Mouse (Mus musculus) forebrain, embryonic 12.5 days (tissue): ENCODE measurements around the gene Acoxl. TPM values are rescaled to one million over a fixed set of nuclear protein-coding genes. Genes with fewer than 3 reads are reported as not detected.

Source experiments
- ATAC-seq: fragments of 200-750 bp; cut with Nextera tagmentation; 2 replicates; pipeline ENCODE4 v1.8.0; 2017; ENCODE audit warnings: moderate TSS enrichment; ENCODE audit not compliant: low FRiP score
- H3K27ac ChIP-seq: fragments of 300-500 bp; sonication (generic); 2 replicates; pipeline ENCODE4 v1.5.1; 2016; ENCODE audit warnings: mild to moderate bottlenecking
- H3K27me3 ChIP-seq: fragments of 300-500 bp; sonication (generic); 2 replicates; pipeline ENCODE4 v1.6.1; 2016; ENCODE audit warnings: mild to moderate bottlenecking
- H3K36me3 ChIP-seq: fragments of 300-500 bp; sonication (generic); replicated peaks from 2 replicates; pipeline ENCODE4 v1.6.1; 2016; ENCODE audit warnings: mild to moderate bottlenecking
- H3K4me1 ChIP-seq: fragments of 300-500 bp; sonication (generic); 2 replicates; pipeline ENCODE4 v1.6.1; 2016
- H3K4me2 ChIP-seq: fragments of 300-500 bp; sonication (generic); 2 replicates; pipeline ENCODE4 v1.6.1; 2016; ENCODE audit warnings: mild to moderate bottlenecking, moderate library complexity
- H3K4me3 ChIP-seq: fragments of 300-500 bp; sonication (generic); replicated peaks from 2 replicates; pipeline ENCODE4 v1.5.1; 2016; ENCODE audit warnings: mild to moderate bottlenecking
- H3K9ac ChIP-seq: fragments of 300-500 bp; sonication (generic); 2 replicates; pipeline ENCODE4 v1.6.1; 2016; ENCODE audit warnings: mild to moderate bottlenecking
- H3K9me3 ChIP-seq: fragments of 300-500 bp; sonication (generic); 2 replicates; pipeline ENCODE4 v1.6.1; 2016
- WGBS: fragments of 180-500 bp; shearing (Covaris S2); methylation state at CpG from one replicate; pipeline ENCODE4 v1.1.7; 2016; 5-methylcytosine and 5-hydroxymethylcytosine counted together
- polyA plus RNA-seq: library from polyadenylated mRNA; unstranded; fragments of >200 nt; fragmentation: Nextera tagmentation; extraction: Ambion mirVana; gene quantifications from 2 replicates; pipeline ENCODE4 v1.2.1, GENCODE M21; 2016

The Acoxl gene
- polyA plus RNA-seq, 1 experiment from 2014 or later, result 0.11 TPM

DNA sequence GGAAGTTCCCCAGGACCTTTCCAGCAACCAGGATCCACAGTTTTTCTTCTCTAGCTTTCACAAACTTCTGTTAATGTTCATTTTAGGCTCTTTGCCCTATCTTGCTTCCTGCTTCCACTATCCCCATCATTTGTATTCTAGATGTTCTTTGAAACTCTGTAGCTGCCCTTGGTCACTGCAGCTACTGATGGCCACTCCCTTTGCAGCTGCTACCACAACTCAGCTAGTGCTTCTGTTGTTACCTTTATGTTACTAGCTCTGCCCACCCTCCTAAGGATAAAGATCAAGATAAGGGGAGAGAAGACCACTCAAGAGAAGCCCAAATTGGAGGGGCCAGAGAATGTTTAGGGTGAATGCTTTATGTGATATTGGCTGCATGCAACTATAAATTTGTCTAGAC lies 7.3 kb downstream of the Acoxl start:
- H3K4me3 ChIP-seq, result no peak overlapping the region
- no peak overlapping the region for H3K4me2 ChIP-seq
- H3K9ac ChIP-seq, result no peak overlapping the region
- H3K27me3 ChIP-seq, result 0 out of 2 replicates have a peak, but pooled peaks cover under 1% of the 10 kb centered on the region
- H3K27ac ChIP-seq, result no peak overlapping the region
- H3K4me1 ChIP-seq, result no peaks in the 10 kb centered on the region
- no peak for ATAC-seq
- no peaks in the 10 kb centered on the region for H3K9me3 ChIP-seq
- no peaks in the 10 kb centered on the region for H3K36me3 ChIP-seq

DNA sequence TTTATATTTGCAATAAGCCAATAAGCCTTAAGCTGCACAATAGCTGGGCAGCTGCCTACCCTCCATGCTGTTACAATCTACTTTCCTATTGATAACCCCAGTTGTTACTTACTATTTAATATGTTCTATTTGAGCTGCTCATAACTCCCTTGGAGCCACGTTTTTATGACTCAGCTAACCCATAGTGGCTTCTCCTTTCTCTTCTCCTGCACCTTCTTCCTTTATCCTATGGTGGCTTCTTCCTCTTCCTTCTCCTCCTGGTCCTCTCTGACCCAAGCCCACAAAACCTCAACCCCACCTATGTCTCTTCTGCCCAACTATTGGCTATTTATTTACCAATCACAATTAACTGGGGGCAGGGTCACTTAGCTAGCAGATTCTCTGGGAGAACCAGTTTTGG lies 7.9 kb downstream of the Acoxl start:
- no peak overlapping the region for H3K9ac ChIP-seq
- 33% methylated on average over 1 of the region's 1 CpGs for WGBS
- H3K4me2 ChIP-seq, result no peak overlapping the region
- no peaks in the 10 kb centered on the region for H3K27me3 ChIP-seq
- H3K4me1 ChIP-seq, result no peaks in the 10 kb centered on the region
- no peak overlapping the region for H3K4me3 ChIP-seq
- H3K27ac ChIP-seq, result no peak overlapping the region
- ATAC-seq, result no peak
- no peaks in the 10 kb centered on the region for H3K9me3 ChIP-seq
- H3K36me3 ChIP-seq, result no peaks in the 10 kb centered on the region

DNA sequence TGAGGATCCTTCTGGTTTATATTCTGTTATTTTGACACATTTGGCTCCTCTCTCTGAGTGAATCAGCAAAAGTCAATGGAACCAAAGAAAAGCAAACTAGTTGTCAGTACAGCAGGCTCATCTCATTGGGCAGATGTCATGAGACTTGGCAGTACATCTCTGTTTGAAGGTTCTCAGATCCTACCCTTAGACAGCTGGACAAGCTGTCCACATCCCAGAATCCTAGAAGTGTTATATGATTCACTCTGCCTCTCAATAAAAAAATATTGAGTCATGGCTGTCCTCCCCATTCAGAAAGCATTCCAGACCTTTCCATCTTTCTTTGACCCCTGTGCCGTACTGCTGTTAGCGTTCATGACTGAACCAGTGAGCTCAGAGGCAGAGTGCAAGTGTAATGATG lies 11.7 kb downstream of the Acoxl start:
- no peak overlapping the region for H3K27ac ChIP-seq
- H3K9me3 ChIP-seq, result no peaks in the 10 kb centered on the region
- H3K9ac ChIP-seq, result no peak overlapping the region
- H3K36me3 ChIP-seq, result no peaks in the 10 kb centered on the region
- no peak for ATAC-seq
- no peaks in the 10 kb centered on the region for H3K27me3 ChIP-seq
- no peak overlapping the region for H3K4me2 ChIP-seq
- no peaks in the 10 kb centered on the region for H3K4me1 ChIP-seq
- H3K4me3 ChIP-seq, result no peak overlapping the region
- WGBS, result 88% methylated on average over 2 of the region's 2 CpGs

DNA sequence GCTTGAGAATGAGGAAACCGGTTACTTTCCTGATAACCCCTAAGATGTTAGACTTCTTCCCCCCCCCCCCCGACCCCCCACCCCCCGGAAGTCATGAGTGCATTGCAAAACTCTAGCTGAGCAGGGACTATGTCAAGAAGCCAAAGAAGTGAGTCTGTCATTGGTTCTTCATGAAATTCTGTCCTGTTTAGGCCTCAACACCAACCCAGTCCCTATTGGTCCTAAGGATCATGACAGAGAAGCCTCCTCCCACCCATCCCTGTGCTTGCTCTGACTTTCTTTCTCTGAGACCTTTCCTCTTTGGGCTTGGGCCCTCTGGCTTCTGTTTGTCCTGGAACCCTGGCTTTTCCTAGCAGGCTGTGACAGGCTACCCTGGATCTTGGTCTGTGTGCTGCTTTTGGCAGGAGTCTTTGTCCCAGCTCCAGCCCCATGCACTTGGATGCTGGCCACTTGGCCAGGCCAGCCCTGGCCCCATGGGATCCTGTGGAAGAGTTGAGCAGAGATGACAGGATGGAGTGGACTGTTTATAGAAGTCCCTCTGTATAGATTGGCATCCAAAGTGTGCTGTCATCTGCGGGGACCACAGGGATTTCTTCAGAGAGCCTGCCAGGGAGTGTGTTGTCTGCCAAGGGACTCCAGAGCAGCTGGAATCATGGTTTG lies 15.8 kb downstream of the Acoxl start:
- no peak overlapping the region for H3K9ac ChIP-seq
- no peaks in the 10 kb centered on the region for H3K4me1 ChIP-seq
- no peaks in the 10 kb centered on the region for H3K27me3 ChIP-seq
- no peak overlapping the region for H3K4me3 ChIP-seq
- H3K9me3 ChIP-seq, result no peaks in the 10 kb centered on the region
- no peak for ATAC-seq
- WGBS, result 67% methylated on average over 4 of the region's 4 CpGs
- H3K36me3 ChIP-seq, result no peaks in the 10 kb centered on the region
- H3K4me2 ChIP-seq, result no peak overlapping the region
- no peak overlapping the region for H3K27ac ChIP-seq

DNA sequence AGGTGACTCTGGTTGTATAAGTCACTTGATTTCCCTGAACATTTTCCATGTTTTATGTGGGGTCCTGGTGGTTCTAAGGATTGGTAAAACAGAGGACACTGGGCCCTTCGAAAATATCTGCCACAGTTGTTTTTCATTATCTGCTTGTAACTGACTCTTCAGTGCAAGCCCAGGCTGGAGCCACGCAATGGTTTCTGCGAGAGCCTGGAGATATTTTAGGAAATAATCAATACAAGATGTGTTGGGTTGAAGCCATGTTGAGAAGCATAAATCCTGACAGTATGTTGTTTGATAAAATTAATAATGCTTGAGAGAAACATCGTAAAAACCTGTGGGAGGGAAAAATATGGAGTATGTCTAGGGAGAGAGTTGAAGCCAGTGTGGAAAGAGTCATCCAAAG lies 25.7 kb downstream of the Acoxl start:
- 78% methylated on average over 4 of the region's 4 CpGs for WGBS
- no peak overlapping the region for H3K4me3 ChIP-seq
- ATAC-seq, result no peak
- no peaks in the 10 kb centered on the region for H3K27me3 ChIP-seq
- H3K36me3 ChIP-seq, result no peaks in the 10 kb centered on the region
- no peak overlapping the region for H3K9ac ChIP-seq
- no peak overlapping the region for H3K27ac ChIP-seq
- H3K4me1 ChIP-seq, result no peaks in the 10 kb centered on the region
- H3K9me3 ChIP-seq, result no peaks in the 10 kb centered on the region
- no peak overlapping the region for H3K4me2 ChIP-seq

DNA sequence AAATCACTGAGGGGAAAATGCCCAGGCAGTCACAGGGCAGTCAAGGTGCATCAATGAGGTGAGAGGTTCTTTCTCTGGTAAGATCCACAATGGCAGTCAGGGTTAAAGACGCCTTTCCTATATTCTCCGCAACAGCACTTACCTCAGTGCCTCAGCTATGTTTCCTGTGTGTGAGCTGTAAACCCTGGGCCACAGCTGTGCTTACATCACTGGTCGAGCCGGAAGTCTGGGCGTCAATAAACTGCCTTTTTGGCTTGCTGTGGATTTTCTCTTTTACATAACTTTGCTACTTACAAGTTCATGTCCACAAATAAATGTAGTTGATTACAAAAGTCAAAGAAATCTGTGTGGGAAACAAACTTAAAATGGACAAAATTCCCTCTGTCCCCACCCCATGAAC lies 42.4 kb downstream of the Acoxl start:
- Histone ChIP-seq H3K36me3 (no peaks in the 10 kb centered on the region), H3K4me1 (no peaks in the 10 kb centered on the region), H3K27me3 (no peaks in the 10 kb centered on the region), H3K4me3 (no peak overlapping the region), H3K9ac (no peak overlapping the region), H3K9me3 (no peaks in the 10 kb centered on the region), H3K27ac (no peak overlapping the region), H3K4me2 (no peak overlapping the region)
- 92% methylated on average over 5 of the region's 5 CpGs for WGBS
- ATAC-seq, result no peak

DNA sequence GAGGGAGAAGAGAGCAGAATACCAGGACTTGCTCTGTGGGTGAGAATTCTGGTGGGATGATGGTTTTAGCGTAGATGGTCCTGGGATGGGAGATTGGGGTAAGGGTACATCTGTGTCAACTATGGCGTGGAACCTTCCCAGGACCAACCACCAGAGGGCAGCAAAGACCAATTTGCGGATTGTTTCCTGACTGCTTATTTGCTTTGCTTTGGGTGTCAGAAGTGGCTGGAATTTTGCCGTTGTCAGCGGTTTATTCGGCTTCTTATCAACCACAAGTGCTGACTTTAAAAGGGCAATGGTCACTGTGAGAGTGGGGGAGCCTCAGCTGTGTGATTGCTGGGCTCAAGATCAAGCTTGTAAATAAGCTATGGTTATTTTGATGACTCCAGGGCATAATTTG lies 50.8 kb downstream of the Acoxl start:
- H3K27me3 ChIP-seq, result no peaks in the 10 kb centered on the region
- no peak overlapping the region for H3K27ac ChIP-seq
- ATAC-seq, result peak; percentile 64; the same call in 1 of the 2 replicates

DNA sequence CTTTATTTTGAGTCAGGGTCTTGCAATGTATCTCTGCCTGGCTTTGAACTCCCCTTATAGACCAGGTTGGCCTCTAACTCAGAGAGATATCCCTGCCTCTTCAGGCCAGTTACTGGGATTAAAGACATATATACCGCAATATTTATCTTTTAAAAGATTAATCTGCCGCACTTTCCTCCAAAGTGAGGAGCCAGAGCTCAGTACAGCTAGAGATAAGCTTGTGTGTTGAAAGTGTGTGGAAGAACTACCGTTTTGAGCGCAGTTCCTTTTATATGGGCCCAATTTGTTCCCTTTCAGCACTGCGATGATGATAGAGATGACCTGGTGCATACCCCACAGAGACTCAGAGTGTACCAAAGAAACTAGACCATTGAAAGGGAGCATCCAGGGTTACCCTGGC lies 51.3 kb downstream of the Acoxl start:
- Histone ChIP-seq H3K4me2 (no peak overlapping the region), H3K4me1 (no peaks in the 10 kb centered on the region; the same call in 1 of the 2 replicates), H3K27ac (no peak overlapping the region), H3K36me3 (no peaks in the 10 kb centered on the region), H3K9me3 (no peaks in the 10 kb centered on the region), H3K9ac (no peak overlapping the region), H3K27me3 (no peaks in the 10 kb centered on the region), H3K4me3 (no peak overlapping the region)
- ATAC-seq, result no peak
- WGBS, result 89% methylated on average over 5 of the region's 5 CpGs

More for the DNA sequence above, 50.8 kb downstream of the Acoxl start:
- Histone ChIP-seq H3K9ac (no peak overlapping the region), H3K4me1 (no peaks in the 10 kb centered on the region), H3K9me3 (no peaks in the 10 kb centered on the region), H3K36me3 (no peaks in the 10 kb centered on the region), H3K4me3 (no peak overlapping the region), H3K4me2 (no peak overlapping the region)
- WGBS, result 1% methylated on average over 6 of the region's 6 CpGs

DNA sequence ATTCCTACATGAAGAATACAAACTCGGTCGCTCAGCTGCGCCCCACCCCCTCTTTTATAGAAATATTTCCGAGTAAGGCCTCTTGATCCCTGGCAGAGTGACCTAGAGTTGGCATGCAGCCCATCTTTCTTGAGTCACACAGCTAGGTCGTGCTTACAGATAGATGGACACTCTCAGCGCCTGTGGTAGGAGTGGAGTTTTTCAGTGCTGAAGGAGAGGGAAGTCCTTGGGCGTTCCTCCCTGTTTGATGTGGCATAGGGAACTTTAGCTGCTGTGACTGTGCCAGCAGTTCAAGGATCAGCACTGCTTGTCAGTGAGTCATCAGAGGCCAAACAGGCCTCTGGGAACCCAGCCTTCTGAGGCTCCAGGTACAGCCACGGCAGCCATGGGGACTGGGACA lies 51.9 kb downstream of the Acoxl start:
- 85% methylated on average over 8 of the region's 8 CpGs for WGBS
- no peak for ATAC-seq
- no peak overlapping the region for H3K4me2 ChIP-seq

DNA sequence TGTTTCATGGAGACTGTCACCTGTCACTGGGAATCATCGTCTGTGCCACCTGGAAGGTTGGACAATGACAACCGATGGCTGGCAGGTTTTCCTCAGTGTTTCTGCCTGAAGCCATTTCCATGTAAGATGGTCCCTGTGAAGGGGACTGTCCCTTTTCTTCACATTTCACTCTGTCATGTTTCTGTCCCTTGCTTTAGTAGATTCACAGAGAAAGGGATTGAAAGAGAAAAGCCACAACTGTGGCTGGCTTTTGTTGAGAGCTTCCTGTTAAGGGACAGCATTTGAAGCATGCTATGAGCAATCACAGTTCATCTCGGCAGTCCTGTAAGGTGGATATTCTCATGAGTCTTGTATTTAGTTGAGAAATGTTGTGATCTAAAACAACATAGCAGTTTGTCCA lies 52.4 kb downstream of the Acoxl start:
- Histone ChIP-seq H3K4me2 (no peak overlapping the region), H3K9ac (no peak overlapping the region), H3K27me3 (no peaks in the 10 kb centered on the region), H3K27ac (no peak overlapping the region), H3K4me3 (no peak overlapping the region), H3K4me1 (no peaks in the 10 kb centered on the region; the same call in 1 of the 2 replicates), H3K9me3 (no peaks in the 10 kb centered on the region), H3K36me3 (no peaks in the 10 kb centered on the region)
- ATAC-seq, result no peak
- 88% methylated on average over 3 of the region's 3 CpGs for WGBS

More for the DNA sequence above, 51.9 kb downstream of the Acoxl start:
- Histone ChIP-seq H3K4me3 (no peak overlapping the region), H3K9ac (no peak overlapping the region), H3K27ac (no peak overlapping the region), H3K9me3 (no peaks in the 10 kb centered on the region), H3K36me3 (no peaks in the 10 kb centered on the region), H3K27me3 (no peaks in the 10 kb centered on the region), H3K4me1 (no peaks in the 10 kb centered on the region; the same call in 1 of the 2 replicates)

DNA sequence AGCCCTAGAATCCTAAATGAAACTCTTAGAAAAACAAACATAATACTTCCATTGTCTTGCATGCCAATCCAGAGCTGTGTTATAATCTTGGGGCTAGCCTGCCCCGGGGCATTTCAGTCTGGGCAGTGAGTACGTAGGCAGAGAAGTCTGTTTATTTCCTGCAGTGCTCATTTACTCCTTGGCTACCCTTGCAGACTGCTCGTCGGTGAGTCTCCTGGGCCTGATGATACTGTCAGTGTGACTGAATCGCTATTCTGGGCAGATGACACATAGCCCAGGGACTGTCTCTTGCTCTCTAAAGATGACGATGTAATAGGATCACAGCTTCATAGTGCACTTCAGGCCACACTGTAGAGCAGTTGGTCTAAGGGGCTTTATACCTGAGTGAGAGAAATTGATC lies 56.2 kb downstream of the Acoxl start:
- WGBS, result 55% methylated on average over 6 of the region's 6 CpGs
- no peak for ATAC-seq
- no peaks in the 10 kb centered on the region; the same call in 1 of the 2 replicates for H3K4me1 ChIP-seq

DNA sequence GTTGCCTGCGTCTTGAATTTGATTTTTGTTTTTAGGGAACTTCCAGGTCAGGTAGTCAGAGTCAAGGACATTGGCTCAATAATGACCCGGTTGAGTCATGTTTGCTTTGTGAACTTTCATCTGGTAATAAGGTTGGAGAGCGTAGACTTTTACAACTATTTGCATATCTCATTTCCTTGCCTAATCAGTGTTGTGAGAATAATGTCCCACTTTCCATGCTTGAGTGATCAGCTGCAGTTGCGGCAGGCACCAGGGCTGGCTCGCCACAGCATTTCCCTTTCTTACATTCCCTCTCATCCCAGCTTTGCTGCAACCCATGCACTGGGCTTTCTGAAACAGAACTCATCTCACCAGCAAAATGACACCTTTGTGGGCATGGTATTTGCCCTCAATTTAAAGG lies 59.0 kb downstream of the Acoxl start:
- no peak for ATAC-seq
- Histone ChIP-seq H3K4me2 (no peak overlapping the region), H3K9me3 (no peaks in the 10 kb centered on the region), H3K9ac (no peak overlapping the region), H3K27ac (no peak overlapping the region), H3K27me3 (no peaks in the 10 kb centered on the region), H3K4me3 (no peak overlapping the region), H3K4me1 (no peaks in the 10 kb centered on the region; the same call in 1 of the 2 replicates), H3K36me3 (no peaks in the 10 kb centered on the region)
- WGBS, result 68% methylated on average over 5 of the region's 5 CpGs

More for the DNA sequence above, 56.2 kb downstream of the Acoxl start:
- Histone ChIP-seq H3K9ac (no peak overlapping the region), H3K4me2 (no peak overlapping the region), H3K9me3 (no peaks in the 10 kb centered on the region), H3K36me3 (no peaks in the 10 kb centered on the region), H3K27ac (no peak overlapping the region), H3K4me3 (no peak overlapping the region), H3K27me3 (no peaks in the 10 kb centered on the region)

DNA sequence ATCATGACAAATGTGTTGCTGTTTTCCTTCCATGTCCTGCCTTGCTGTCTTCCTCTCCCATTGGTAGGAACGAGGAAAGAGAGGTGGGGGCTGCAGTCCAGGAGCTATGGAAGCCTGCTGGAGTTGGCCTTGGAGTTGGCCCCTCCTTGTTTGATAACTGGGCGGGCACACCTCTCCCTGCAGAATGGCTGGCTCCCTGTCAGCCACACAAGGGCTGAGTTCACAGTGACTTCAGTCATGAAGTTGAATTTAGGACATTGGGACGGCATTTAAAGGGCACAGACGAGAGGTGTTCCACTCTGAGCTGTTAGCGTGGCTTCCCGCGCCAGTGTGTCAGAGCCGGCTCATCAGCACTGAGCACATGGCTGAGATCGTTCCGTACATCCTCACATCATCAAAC lies 66.2 kb downstream of the Acoxl start:
- 86% methylated on average over 10 of the region's 10 CpGs for WGBS
- ATAC-seq, result no peak
- Histone ChIP-seq H3K36me3 (no peaks in the 10 kb centered on the region), H3K4me2 (no peak overlapping the region), H3K4me1 (peaks cover 16% of the 10 kb centered on the region), H3K9me3 (no peaks in the 10 kb centered on the region), H3K27me3 (no peaks in the 10 kb centered on the region), H3K9ac (no peak overlapping the region), H3K4me3 (no peak overlapping the region), H3K27ac (no peak overlapping the region)
